21 mouse cellular contexts compared by ENCODE assay signal in the genomic region with DNA sequence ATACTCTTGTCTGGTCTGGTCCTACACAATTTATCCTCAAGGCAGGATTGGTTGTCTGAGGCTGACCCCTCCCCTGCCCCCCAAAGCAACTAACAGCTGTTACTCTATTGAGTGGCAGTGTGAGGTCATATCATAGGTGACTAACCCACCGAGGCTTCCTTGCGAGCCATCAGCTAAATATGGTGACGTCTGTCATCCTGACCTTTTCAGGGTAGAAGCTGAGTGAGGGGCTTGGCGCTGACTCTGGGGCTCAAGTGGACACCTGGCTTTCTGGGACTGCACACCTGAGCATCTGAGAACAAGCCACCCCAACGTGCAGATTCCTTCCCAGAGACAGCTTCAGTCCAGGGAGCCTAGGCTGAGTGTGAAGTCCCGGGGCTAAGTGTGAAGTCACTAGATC. TPM values are rescaled to one million over a fixed set of nuclear protein-coding genes. Genes with fewer than 3 reads are reported as not detected.
DNase-seq lines count a peak whose midpoint lies in the region; ATAC-seq lines count a peak whose summit lies in the region.
"Had no signal": no experiment of that assay in that cellular context is flagged by ENCODE, and none has a peak within 500 bp of the region (broad histone marks: within the 10 kb centered on the region; RNA-seq: fewer than 3 reads in every experiment).

A gene (minus strand): TSS at position 101 of the 400 bp plus-strand sequence.

- peaks cover 0 to 4% of the 10 kb centered on the region in 2 experiments; a peak in 1 of 4 replicates for H3K4me1 ChIP-seq in heart, embryonic 14.5 days (ENCODE audit: control insufficient read depth in 2 of 2, insufficient read depth in 2 of 2, low read length in 2 of 2)
- H3K4me1 ChIP-seq in forebrain, embryonic 10.5 days = peaks cover 10% of the 10 kb centered on the region
- H3K4me1 ChIP-seq: forebrain, embryonic 15.5 days; neural tube, embryonic 12.5 days had no signal

- 48% methylated on average over 6 of the region's 6 CpGs for WGBS in heart, embryonic 14.5 days
- 83% methylated on average over 6 of the region's 6 CpGs for WGBS in macrophage (ENCODE audit: missing documents)
- 85% methylated on average over 6 of the region's 6 CpGs for WGBS in forebrain, embryonic 10.5 days

- H3K9ac ChIP-seq in heart, embryonic 14.5 days (ENCODE audit: low read length) = no peak within 1 kb of the TSS
- H3K9ac ChIP-seq: forebrain, embryonic 15.5 days; kidney, embryonic 15.5 days; neural tube, embryonic 12.5 days had no signal

- no peaks in the 10 kb centered on the region for H3K9me3 ChIP-seq in heart, embryonic 14.5 days (ENCODE audit: control insufficient read depth, low read length)
- H3K9me3 ChIP-seq in forebrain, embryonic 10.5 days = no peaks in the 10 kb centered on the region
- H3K9me3 ChIP-seq: forebrain, embryonic 15.5 days; kidney, embryonic 15.5 days; neural tube, embryonic 12.5 days had no signal

- no peak for DNase-seq in gastrocnemius, adult 18-20 months (ENCODE audit: low spot score)
- DNase-seq in gastrocnemius, adult 8-10 months (ENCODE audit: low spot score in 2 of 2) = no peak
- no peak for DNase-seq in heart, postnatal 14 days
- DNase-seq in urinary bladder, adult 18-20 months (ENCODE audit: low spot score in 2 of 2) = no peak
- no peak for DNase-seq in frontal cortex, adult 2 months (ENCODE audit: extremely low spot score in 1 of 2, low spot score in 1 of 2)
- no peak for DNase-seq in forebrain, embryonic 10.5 days (ENCODE audit: extremely low spot score, low spot score)
- DNase-seq: adrenal gland, postnatal 10 days; cerebellum, adult 18-20 months; cerebellum, postnatal 36 days; layer of hippocampus, postnatal 36 days; left cerebral cortex, postnatal 4 days; lung, adult 2 months had no signal

- H3K27ac ChIP-seq in heart, embryonic 14.5 days (replicated peaks in 1 of 2; ENCODE audit: control insufficient read depth in 1 of 2, insufficient read depth in 1 of 2, low read depth in 2 of 2, low read length in 2 of 2) = no peak within 1 kb of the TSS
- H3K27ac ChIP-seq in macrophage = no peak within 1 kb of the TSS
- H3K27ac ChIP-seq in forebrain, embryonic 10.5 days = no peak within 1 kb of the TSS
- H3K27ac ChIP-seq: forebrain, embryonic 15.5 days; neural tube, embryonic 12.5 days had no signal

- H3K79me2 ChIP-seq in macrophage (ENCODE audit: inconsistent target) = no peaks in the 10 kb centered on the region

- no peaks in the 10 kb centered on the region for H3K36me3 ChIP-seq in heart, embryonic 14.5 days (ENCODE audit: control insufficient read depth, insufficient read depth, low read length)
- no peaks in the 10 kb centered on the region for H3K36me3 ChIP-seq in macrophage (ENCODE audit: inconsistent target)
- no peaks in the 10 kb centered on the region for H3K36me3 ChIP-seq in forebrain, embryonic 10.5 days (replicated peaks)
- H3K36me3 ChIP-seq: forebrain, embryonic 15.5 days; kidney, embryonic 15.5 days; neural tube, embryonic 12.5 days had no signal

- no peak within 1 kb of the TSS for H3K4me3 ChIP-seq in heart, embryonic 14.5 days (ENCODE audit: control insufficient read depth in 1 of 2, insufficient read depth in 1 of 2, low read depth in 1 of 2, low read length in 2 of 2)
- no peak within 1 kb of the TSS for H3K4me3 ChIP-seq in macrophage (ENCODE audit: inconsistent target)
- H3K4me3 ChIP-seq in forebrain, embryonic 10.5 days = no peak within 1 kb of the TSS
- H3K4me3 ChIP-seq: erythroblast, embryonic 14.5 days; forebrain, embryonic 15.5 days; neural tube, embryonic 12.5 days had no signal

- no peaks in the 10 kb centered on the region for H3K27me3 ChIP-seq in heart, embryonic 14.5 days (ENCODE audit: control insufficient read depth, insufficient read depth, low read length)
- H3K27me3 ChIP-seq in forebrain, embryonic 10.5 days (ENCODE audit: poor library complexity, severe bottlenecking) = peaks cover 16% of the 10 kb centered on the region; the same call in 1 of the 2 replicates
- H3K27me3 ChIP-seq: forebrain, embryonic 15.5 days had no signal

- no peak within 1 kb of the TSS for H3K4me2 ChIP-seq in heart, embryonic 14.5 days (ENCODE audit: low read length)
- H3K4me2 ChIP-seq: forebrain, embryonic 15.5 days; liver, embryonic 11.5 days had no signal

- intact Hi-C loops in heart, postnatal 14 days (cut with DNase I) = no loop called here

- no peak for ATAC-seq in heart, embryonic 14.5 days (ENCODE audit: insufficient number of reproducible peaks, insufficient read depth, low FRiP score, low read depth)
- ATAC-seq: forebrain, embryonic 15.5 days; inflammation-experienced regulatory T-cells, adult 6 months; midbrain, embryonic 16.5 days had no signal

RNA-seq across cellular contexts. Expression of the gene that starts here (rescaled TPM):
- 100 to 1,000 TPM in 1 of 2 experiments, 10 to 100 TPM in 1; 14.7 to 163 TPM for total RNA-seq in gastrocnemius, adult 18-20 months (2021)
- total RNA-seq in gastrocnemius, adult 8-10 months (2022) = 10 to 100 TPM in 1 of 4 experiments, 1 to 10 TPM in 3; 1.9 to 19.3 (median 7.4) TPM
- 15.6 and 17.8 TPM in 2 replicates for polyA plus RNA-seq in heart, embryonic 14.5 days (2014; fragmentation: Nextera tagmentation; extraction: Ambion mirVana)
- 1 to 10 TPM; 4.5 to 9.5 TPM for total RNA-seq in heart, postnatal 14 days (2021)
- 100 to 1,000 TPM in 22 of 26 experiments, 10 to 100 TPM in 4; 71.4 to 886 (median 177) TPM for total RNA-seq in macrophage (2018; cell fraction: chromatin; rRNA removed)
- total RNA-seq in macrophage (2018; cell fraction: cytosol; rRNA removed) = 1,000 to 10,000 TPM in 3 of 26 experiments, 100 to 1,000 TPM in 23; 230 to 1,349 (median 405) TPM
- total RNA-seq in macrophage (2018; cell fraction: nucleus; rRNA removed) = 1,000 to 10,000 TPM in 2 of 26 experiments, 100 to 1,000 TPM in 24; 130 to 1,042 (median 343) TPM
- polyA plus RNA-seq in macrophage (2018) = 201 to 678 TPM (median 211 TPM) in 3 replicates
- 2.0 and 2.7 TPM in 2 replicates for polyA plus RNA-seq in frontal cortex, adult 2 months (2012; rRNA removed)
- polyA plus RNA-seq in forebrain, embryonic 10.5 days (2016; fragmentation: Nextera tagmentation; extraction: Ambion mirVana) = 2.9 and 3.4 TPM in 2 replicates
- polyA plus RNA-seq: inflammation-experienced regulatory T-cells, adult 6 months had no signal

Comparison
In these comparisons a context has a peak if more than half of its experiments do, and no peak if none do; other contexts are left out.
1. RNA of the gene that starts here (polyA plus RNA-seq): 201 to 678 TPM in macrophage; 15.6 to 17.8 TPM in heart, embryonic 14.5 days, 2.9 to 3.4 TPM in forebrain, embryonic 10.5 days and 2.0 to 2.7 TPM in frontal cortex, adult 2 months; every median in the first group is over 10 times any median in the second.